Mouse (Mus musculus): ENCODE data around the gene Lrmda. TPM values are rescaled to one million over a fixed set of nuclear protein-coding genes. Genes with fewer than 3 reads are reported as not detected.

The Lrmda gene
- polyA plus RNA-seq, 1 experiment from 2014 or later: 0.95 TPM

- no peaks in the 10 kb centered on the region for H3K36me3 ChIP-seq (ENCODE audit: control insufficient read depth, insufficient read depth, low read length)
- WGBS: 68% methylated on average over 9 of the region's 9 CpGs
- no peak overlapping the region for H3K9ac ChIP-seq (ENCODE audit: low read length)
- no peak overlapping the region for H3K4me2 ChIP-seq (ENCODE audit: low read length)
- H3K4me3 ChIP-seq (ENCODE audit: control insufficient read depth in 1 of 2, insufficient read depth in 1 of 2, low read depth in 1 of 2, low read length in 2 of 2): no peak overlapping the region
- H3K27ac ChIP-seq (replicated peaks in 1 of 2; ENCODE audit: control insufficient read depth in 1 of 2, insufficient read depth in 1 of 2, low read depth in 2 of 2, low read length in 2 of 2): no peak overlapping the region
- ATAC-seq (ENCODE audit: insufficient number of reproducible peaks, insufficient read depth, low FRiP score, low read depth): no peak
- peaks cover 0 to 2% of the 10 kb centered on the region in 2 experiments; a peak in 1 of 4 replicates for H3K4me1 ChIP-seq (ENCODE audit: control insufficient read depth in 2 of 2, insufficient read depth in 2 of 2, low read length in 2 of 2)
- no peaks in the 10 kb centered on the region for H3K27me3 ChIP-seq (ENCODE audit: control insufficient read depth, insufficient read depth, low read length)
- H3K9me3 ChIP-seq (ENCODE audit: control insufficient read depth, low read length): no peaks in the 10 kb centered on the region
These were observed 795.4 kb downstream of the Lrmda start for GRCm38 (mm10) chr14:22814811-22815345.

GRCm38 (mm10) chr14:22817346-22818201 lies 798.1 kb downstream of the Lrmda start:
- H3K36me3 ChIP-seq (ENCODE audit: control insufficient read depth, insufficient read depth, low read length): no peaks in the 10 kb centered on the region
- no peak overlapping the region for H3K4me2 ChIP-seq (ENCODE audit: low read length)
- no peak overlapping the region for H3K27ac ChIP-seq (replicated peaks in 1 of 2; ENCODE audit: control insufficient read depth in 1 of 2, insufficient read depth in 1 of 2, low read depth in 2 of 2, low read length in 2 of 2)
- H3K9me3 ChIP-seq (ENCODE audit: control insufficient read depth, low read length): no peaks in the 10 kb centered on the region
- peaks cover 0 to 2% of the 10 kb centered on the region in 2 experiments; a peak in 1 of 4 replicates for H3K4me1 ChIP-seq (ENCODE audit: control insufficient read depth in 2 of 2, insufficient read depth in 2 of 2, low read length in 2 of 2)
- ATAC-seq (ENCODE audit: insufficient number of reproducible peaks, insufficient read depth, low FRiP score, low read depth): 0 out of 2 replicates have a peak, but pooled peaks have one; percentile 21
- no peaks in the 10 kb centered on the region for H3K27me3 ChIP-seq (ENCODE audit: control insufficient read depth, insufficient read depth, low read length)
- no peak overlapping the region for H3K9ac ChIP-seq (ENCODE audit: low read length)
- 73% methylated on average over 6 of the region's 6 CpGs for WGBS
- H3K4me3 ChIP-seq (ENCODE audit: control insufficient read depth in 1 of 2, insufficient read depth in 1 of 2, low read depth in 1 of 2, low read length in 2 of 2): no peak overlapping the region

GRCm38 (mm10) chr14:22818202-22818530 lies 798.7 kb downstream of the Lrmda start:
- H3K9me3 ChIP-seq (ENCODE audit: control insufficient read depth, low read length): no peaks in the 10 kb centered on the region
- H3K27me3 ChIP-seq (ENCODE audit: control insufficient read depth, insufficient read depth, low read length): no peaks in the 10 kb centered on the region
- no peaks in the 10 kb centered on the region for H3K36me3 ChIP-seq (ENCODE audit: control insufficient read depth, insufficient read depth, low read length)
- ATAC-seq (ENCODE audit: insufficient number of reproducible peaks, insufficient read depth, low FRiP score, low read depth): no peak
- no peaks in the 10 kb centered on the region; a peak in 1 of 4 replicates for H3K4me1 ChIP-seq (ENCODE audit: control insufficient read depth in 2 of 2, insufficient read depth in 2 of 2, low read length in 2 of 2)
- no peak overlapping the region for H3K4me3 ChIP-seq (ENCODE audit: control insufficient read depth in 1 of 2, insufficient read depth in 1 of 2, low read depth in 1 of 2, low read length in 2 of 2)
- WGBS: 65% methylated on average over 3 of the region's 3 CpGs
- no peak overlapping the region for H3K9ac ChIP-seq (ENCODE audit: low read length)
- no peak overlapping the region for H3K27ac ChIP-seq (replicated peaks in 1 of 2; ENCODE audit: control insufficient read depth in 1 of 2, insufficient read depth in 1 of 2, low read depth in 2 of 2, low read length in 2 of 2)
- H3K4me2 ChIP-seq (ENCODE audit: low read length): no peak overlapping the region

DNA sequence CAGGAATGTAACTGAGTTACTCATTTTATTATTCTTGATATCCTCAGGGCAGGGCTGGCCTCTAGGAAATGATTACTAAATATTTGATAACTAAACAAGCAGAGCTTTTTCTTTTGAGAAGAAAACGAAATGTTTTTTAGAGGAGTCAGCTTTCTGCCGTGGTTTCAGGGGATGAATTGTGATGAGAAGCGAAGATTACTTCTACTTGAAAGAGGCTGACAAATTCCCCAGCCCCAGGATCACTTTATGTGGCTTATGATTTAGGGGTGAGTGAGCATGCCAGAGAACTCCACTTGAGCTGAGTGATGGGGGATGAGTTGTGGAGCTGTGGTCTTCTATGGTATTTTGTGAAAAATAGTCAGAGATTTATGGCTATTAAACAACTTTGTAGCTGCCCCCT lies 803.4 kb downstream of the Lrmda start:
- Histone ChIP-seq H3K36me3 (ENCODE audit: control insufficient read depth, insufficient read depth, low read length) (no peaks in the 10 kb centered on the region), H3K27me3 (ENCODE audit: control insufficient read depth, insufficient read depth, low read length) (no peaks in the 10 kb centered on the region), H3K9ac (ENCODE audit: low read length) (no peak overlapping the region), H3K4me3 (ENCODE audit: control insufficient read depth in 1 of 2, insufficient read depth in 1 of 2, low read depth in 1 of 2, low read length in 2 of 2) (no peak overlapping the region), H3K9me3 (ENCODE audit: control insufficient read depth, low read length) (no peaks in the 10 kb centered on the region), H3K4me1 (ENCODE audit: control insufficient read depth in 2 of 2, insufficient read depth in 2 of 2, low read length in 2 of 2) (no peaks in the 10 kb centered on the region), H3K27ac (replicated peaks in 1 of 2; ENCODE audit: control insufficient read depth in 1 of 2, insufficient read depth in 1 of 2, low read depth in 2 of 2, low read length in 2 of 2) (no peak overlapping the region), H3K4me2 (ENCODE audit: low read length) (no peak overlapping the region)
- 66% methylated on average over 3 of the region's 3 CpGs for WGBS
- ATAC-seq (ENCODE audit: insufficient number of reproducible peaks, insufficient read depth, low FRiP score, low read depth): no peak

DNA sequence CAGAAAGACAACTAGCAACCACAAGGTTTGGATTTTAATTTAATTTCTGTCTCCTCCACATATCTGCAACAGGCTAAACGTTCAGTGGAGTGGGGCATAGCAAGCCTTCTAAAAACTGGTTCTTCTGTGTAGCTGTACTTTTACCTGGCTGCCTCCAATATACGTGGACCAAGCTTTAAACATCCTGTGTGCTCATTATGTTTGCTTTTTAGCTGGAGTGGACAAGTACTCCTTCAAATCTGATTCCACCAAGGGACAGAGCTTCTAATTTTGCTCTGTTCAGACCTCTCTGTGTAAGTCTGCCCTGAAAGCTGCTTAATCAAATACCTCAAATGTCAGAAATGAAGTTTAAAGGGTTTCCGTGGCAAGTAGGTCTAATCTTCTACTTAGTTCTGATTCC lies 807.3 kb downstream of the Lrmda start:
- 67% methylated on average over 3 of the region's 3 CpGs for WGBS
- H3K36me3 ChIP-seq (ENCODE audit: control insufficient read depth, insufficient read depth, low read length): no peaks in the 10 kb centered on the region
- no peak overlapping the region for H3K4me3 ChIP-seq (ENCODE audit: control insufficient read depth in 1 of 2, insufficient read depth in 1 of 2, low read depth in 1 of 2, low read length in 2 of 2)
- H3K4me2 ChIP-seq (ENCODE audit: low read length): no peak overlapping the region
- no peaks in the 10 kb centered on the region for H3K4me1 ChIP-seq (ENCODE audit: control insufficient read depth in 2 of 2, insufficient read depth in 2 of 2, low read length in 2 of 2)
- H3K9ac ChIP-seq (ENCODE audit: low read length): no peak overlapping the region
- ATAC-seq (ENCODE audit: insufficient number of reproducible peaks, insufficient read depth, low FRiP score, low read depth): no peak
- no peaks in the 10 kb centered on the region for H3K9me3 ChIP-seq (ENCODE audit: control insufficient read depth, low read length)
- no peaks in the 10 kb centered on the region for H3K27me3 ChIP-seq (ENCODE audit: control insufficient read depth, insufficient read depth, low read length)
- no peak overlapping the region for H3K27ac ChIP-seq (replicated peaks in 1 of 2; ENCODE audit: control insufficient read depth in 1 of 2, insufficient read depth in 1 of 2, low read depth in 2 of 2, low read length in 2 of 2)

DNA sequence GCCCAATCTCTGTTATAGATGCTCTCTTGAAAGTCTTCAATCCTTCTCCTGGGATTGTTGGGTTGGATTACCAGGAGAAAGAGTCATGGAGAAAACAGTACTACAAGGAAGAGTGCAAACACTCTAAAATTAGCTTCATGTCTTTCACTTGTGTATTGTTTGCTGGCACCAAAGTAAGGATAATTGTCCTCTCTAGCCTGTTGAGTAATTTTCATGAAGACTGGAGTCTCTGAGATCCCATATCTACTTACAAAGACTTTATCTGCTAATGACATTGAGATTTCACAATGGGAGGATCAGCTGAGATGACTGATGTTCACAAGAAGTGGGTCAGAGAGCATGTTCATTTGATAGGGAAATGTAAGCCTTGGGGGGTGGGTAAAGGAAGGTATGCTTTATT lies 817.5 kb downstream of the Lrmda start:
- no peak for ATAC-seq (ENCODE audit: insufficient number of reproducible peaks, insufficient read depth, low FRiP score, low read depth)
- H3K4me3 ChIP-seq (ENCODE audit: control insufficient read depth in 1 of 2, insufficient read depth in 1 of 2, low read depth in 1 of 2, low read length in 2 of 2): no peak overlapping the region
- H3K4me1 ChIP-seq (ENCODE audit: control insufficient read depth in 2 of 2, insufficient read depth in 2 of 2, low read length in 2 of 2): no peaks in the 10 kb centered on the region

GRCm38 (mm10) chr14:22841136-22841535 lies 821.6 kb downstream of the Lrmda start:
- H3K4me2 ChIP-seq (ENCODE audit: low read length): no peak overlapping the region
- no peaks in the 10 kb centered on the region for H3K36me3 ChIP-seq (ENCODE audit: control insufficient read depth, insufficient read depth, low read length)
- no peaks in the 10 kb centered on the region for H3K4me1 ChIP-seq (ENCODE audit: control insufficient read depth in 2 of 2, insufficient read depth in 2 of 2, low read length in 2 of 2)
- H3K9me3 ChIP-seq (ENCODE audit: control insufficient read depth, low read length): no peaks in the 10 kb centered on the region
- H3K27ac ChIP-seq (replicated peaks in 1 of 2; ENCODE audit: control insufficient read depth in 1 of 2, insufficient read depth in 1 of 2, low read depth in 2 of 2, low read length in 2 of 2): no peak overlapping the region
- H3K27me3 ChIP-seq (ENCODE audit: control insufficient read depth, insufficient read depth, low read length): no peaks in the 10 kb centered on the region
- WGBS: 80% methylated on average over 4 of the region's 4 CpGs
- H3K9ac ChIP-seq (ENCODE audit: low read length): no peak overlapping the region
- no peak for ATAC-seq (ENCODE audit: insufficient number of reproducible peaks, insufficient read depth, low FRiP score, low read depth)
- no peak overlapping the region for H3K4me3 ChIP-seq (ENCODE audit: control insufficient read depth in 1 of 2, insufficient read depth in 1 of 2, low read depth in 1 of 2, low read length in 2 of 2)

More for the DNA sequence above, 817.5 kb downstream of the Lrmda start:
- no peak overlapping the region for H3K4me2 ChIP-seq (ENCODE audit: low read length)
- H3K9me3 ChIP-seq (ENCODE audit: control insufficient read depth, low read length): no peaks in the 10 kb centered on the region
- no peaks in the 10 kb centered on the region for H3K27me3 ChIP-seq (ENCODE audit: control insufficient read depth, insufficient read depth, low read length)
- no peak overlapping the region for H3K27ac ChIP-seq (replicated peaks in 1 of 2; ENCODE audit: control insufficient read depth in 1 of 2, insufficient read depth in 1 of 2, low read depth in 2 of 2, low read length in 2 of 2)
- no peak overlapping the region for H3K9ac ChIP-seq (ENCODE audit: low read length)
- no peaks in the 10 kb centered on the region for H3K36me3 ChIP-seq (ENCODE audit: control insufficient read depth, insufficient read depth, low read length)

GRCm38 (mm10) chr14:22844006-22844405 lies 824.5 kb downstream of the Lrmda start:
- Histone ChIP-seq H3K4me3 (ENCODE audit: control insufficient read depth in 1 of 2, insufficient read depth in 1 of 2, low read depth in 1 of 2, low read length in 2 of 2) (no peak overlapping the region), H3K4me1 (ENCODE audit: control insufficient read depth in 2 of 2, insufficient read depth in 2 of 2, low read length in 2 of 2) (no peaks in the 10 kb centered on the region), H3K36me3 (ENCODE audit: control insufficient read depth, insufficient read depth, low read length) (no peaks in the 10 kb centered on the region), H3K4me2 (ENCODE audit: low read length) (no peak overlapping the region), H3K27me3 (ENCODE audit: control insufficient read depth, insufficient read depth, low read length) (no peaks in the 10 kb centered on the region), H3K9ac (ENCODE audit: low read length) (no peak overlapping the region), H3K9me3 (ENCODE audit: control insufficient read depth, low read length) (no peaks in the 10 kb centered on the region), H3K27ac (replicated peaks in 1 of 2; ENCODE audit: control insufficient read depth in 1 of 2, insufficient read depth in 1 of 2, low read depth in 2 of 2, low read length in 2 of 2) (no peak overlapping the region)
- ATAC-seq (ENCODE audit: insufficient number of reproducible peaks, insufficient read depth, low FRiP score, low read depth): no peak

Data from heart, embryonic 14.5 days (tissue).